Mouse (Mus musculus) lung, adult 2 months (tissue): ENCODE data around the gene Apol11a.

Source experiments
- CTCF ChIP-seq: fragments of 200-500 bp; IDR thresholded peaks from 2 replicates; pipeline ENCODE4 v1.5.1; 2011; ENCODE audit warnings: mild to moderate bottlenecking, low read length, control low read depth; ENCODE audit not compliant: insufficient read depth
- POLR2A ChIP-seq: fragments of 200-500 bp; IDR thresholded peaks from 2 replicates; pipeline ENCODE4 v1.6.1; 2011; ENCODE audit warnings: low read depth, mild to moderate bottlenecking, control low read depth, low read length, borderline replicate concordance; ENCODE audit errors: extremely low read depth

DNA sequence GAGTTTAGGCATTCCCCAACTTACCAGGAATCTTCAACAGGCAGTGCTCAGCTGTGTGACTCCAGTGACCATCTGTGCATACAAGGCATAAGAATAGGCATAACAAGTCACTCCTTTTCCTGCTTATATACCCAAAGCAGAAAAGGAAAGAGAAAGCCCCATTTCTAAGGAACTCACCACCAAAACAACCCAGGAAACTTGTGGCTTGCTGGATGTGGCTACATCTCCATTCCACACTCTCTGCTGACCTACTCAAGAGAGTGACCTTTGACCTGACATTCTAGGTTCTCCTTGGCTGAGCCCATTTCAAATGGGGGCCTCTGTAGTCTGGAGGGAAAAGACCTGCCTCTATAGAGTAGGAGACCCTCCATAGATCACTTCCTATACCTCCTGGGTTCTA, 25.1 kb downstream of the Apol11a start, which contains the start of gene Apol7c:
- TF ChIP-seq CTCF (no peak), POLR2A (no peak)
